Mouse (Mus musculus): Measurements from ENCODE around the gene Gm17087. TPM values are rescaled to one million over a fixed set of nuclear protein-coding genes. Genes with fewer than 3 reads are reported as not detected.
A peak's percentile ranks its signal among the peaks of the same experiment; 100 is the strongest.

Gene Gm17087
- total RNA-seq, 2 experiments from 2014 or later: not detected

DNA sequence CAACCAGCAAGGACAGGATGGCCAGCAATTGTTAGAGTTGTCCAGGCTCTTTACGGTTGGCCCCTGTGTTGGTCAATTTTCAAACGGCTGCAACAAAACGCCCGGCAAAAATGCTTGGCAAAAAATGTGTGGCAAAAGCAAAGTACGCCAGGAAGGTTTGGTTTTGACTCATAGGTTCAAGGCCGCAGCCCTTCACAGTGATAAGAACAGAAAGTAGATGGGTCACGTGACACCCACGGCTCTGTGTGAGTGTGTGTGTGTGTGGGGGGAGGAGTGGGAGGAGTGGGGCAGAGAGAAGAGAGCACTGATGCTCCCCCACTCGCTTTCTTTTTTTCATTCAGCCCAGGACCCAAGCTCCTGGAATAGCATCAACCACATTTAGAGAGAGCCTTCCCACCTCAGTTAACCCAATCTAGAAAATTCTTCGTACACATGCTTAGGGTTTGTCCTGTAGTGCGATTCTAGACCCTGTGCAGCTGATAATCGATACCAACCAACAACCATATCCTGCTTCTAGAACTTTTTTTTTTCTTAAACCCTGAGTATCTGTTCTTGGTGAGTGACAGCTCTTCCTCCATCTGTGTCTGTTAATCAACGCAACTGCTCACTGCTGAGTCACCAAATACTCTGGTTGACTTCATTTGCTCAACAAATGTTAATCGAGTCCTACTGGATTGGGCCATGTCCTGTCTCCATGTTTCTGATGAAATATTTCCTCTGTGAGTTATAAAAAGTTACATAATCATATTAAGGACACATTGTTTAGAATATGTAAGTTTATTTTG, 4.5 kb downstream of the Gm17087 start:
- TF ChIP-seq CTCF (conservative IDR thresholded peaks at IDR 0.05): no peak
- peak overlapping the region; percentile 63 for H3K27ac ChIP-seq
- H3K4me3 ChIP-seq: no peak overlapping the region
- DNase-seq (ENCODE audit: low spot score in 2 of 2): peak; percentile 48 to 75

DNA sequence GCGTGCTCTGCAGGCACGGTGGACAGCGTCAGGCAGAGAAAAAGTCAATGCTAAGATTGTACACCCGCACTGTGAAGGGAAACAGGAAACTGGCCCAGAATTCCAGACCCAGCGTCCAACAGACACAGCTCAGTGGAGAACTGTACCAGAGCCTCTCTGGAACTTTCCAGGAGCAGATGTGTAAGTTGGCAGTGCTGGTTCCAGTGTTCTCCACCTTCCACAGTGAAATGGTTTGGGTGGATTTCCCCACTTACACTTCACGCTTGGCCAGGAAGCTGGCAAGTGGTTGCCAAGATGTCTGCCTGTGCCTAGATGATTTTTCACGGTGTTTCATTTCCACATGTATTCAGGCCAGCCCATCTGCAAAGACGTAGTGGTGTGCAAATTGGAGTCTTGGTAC, 8.8 kb downstream of the Gm17087 start:
- H3K27ac ChIP-seq: no peak overlapping the region
- no peak for DNase-seq (ENCODE audit: low spot score in 2 of 2)
- TF ChIP-seq CTCF (conservative IDR thresholded peaks at IDR 0.05): no peak
- no peak overlapping the region for H3K4me3 ChIP-seq

DNA sequence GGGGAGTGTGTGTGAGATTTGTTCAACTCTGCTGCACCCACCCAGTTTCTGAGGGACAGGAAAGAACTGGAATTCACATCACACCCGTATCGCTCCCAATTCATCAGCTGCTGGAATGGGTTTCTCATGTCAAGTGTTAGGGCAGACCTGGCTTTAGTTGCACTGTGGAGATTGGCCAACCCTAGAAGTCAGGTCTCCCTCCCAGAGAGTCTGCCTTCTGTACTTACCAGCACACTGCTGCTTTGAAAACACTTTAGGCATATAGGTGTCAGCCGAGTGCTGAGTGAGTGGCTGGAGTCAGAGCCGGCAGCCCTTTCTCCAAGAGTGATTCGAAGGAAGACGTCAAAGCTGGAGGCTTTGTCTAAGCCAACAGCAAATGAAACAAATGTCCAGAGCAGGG, 10.5 kb downstream of the Gm17087 start:
- Histone ChIP-seq H3K4me3 (no peak overlapping the region), H3K27ac (no peak overlapping the region)
- DNase-seq (ENCODE audit: low spot score in 2 of 2): no peak
- no peak for TF ChIP-seq CTCF (conservative IDR thresholded peaks at IDR 0.05)

DNA sequence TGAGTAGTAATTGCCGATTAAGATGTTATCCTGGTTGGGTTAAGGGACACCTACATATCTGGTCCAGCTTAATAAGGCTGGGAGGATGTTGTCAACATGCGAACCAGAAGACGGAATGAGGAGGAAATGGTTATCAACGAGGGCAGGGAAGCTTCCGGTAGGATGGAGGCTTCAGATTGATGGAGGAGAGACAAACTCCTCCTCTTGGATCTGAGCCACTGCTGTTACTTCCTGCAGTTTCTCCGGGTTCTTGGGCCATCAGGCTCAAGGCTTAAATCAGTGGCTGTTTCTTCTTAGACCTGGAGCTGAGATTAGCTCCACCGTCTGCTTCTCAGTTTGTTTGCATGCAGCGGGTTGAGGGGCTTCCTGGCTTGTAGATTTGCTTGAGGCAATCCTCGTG, 11.0 kb downstream of the Gm17087 start:
- DNase-seq (ENCODE audit: low spot score in 2 of 2): no peak
- TF ChIP-seq CTCF (conservative IDR thresholded peaks at IDR 0.05): no peak
- no peak overlapping the region for H3K4me3 ChIP-seq
- no peak overlapping the region for H3K27ac ChIP-seq

DNA sequence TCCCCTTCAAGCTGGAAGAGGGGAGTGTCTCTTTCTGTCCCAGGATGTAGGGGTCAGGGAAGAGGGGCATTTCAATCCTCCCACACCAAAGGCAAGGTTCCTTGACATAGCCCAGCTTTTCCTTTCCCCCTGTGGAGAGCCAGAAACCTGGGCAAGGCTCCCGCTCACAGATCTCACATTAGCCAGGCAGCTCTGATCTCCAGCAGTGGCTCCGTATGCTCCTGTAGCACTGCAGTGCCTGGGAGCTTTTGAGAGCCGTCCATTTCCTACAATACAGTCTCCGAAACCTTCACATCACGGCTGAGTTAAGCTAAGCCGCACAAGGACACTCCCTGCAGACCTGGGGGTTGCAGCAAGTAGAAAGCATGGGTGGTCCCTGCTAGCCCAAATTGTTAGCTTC, 12.5 kb downstream of the Gm17087 start:
- Histone ChIP-seq H3K4me3 (no peak overlapping the region), H3K27ac (no peak overlapping the region)
- no peak for TF ChIP-seq CTCF (conservative IDR thresholded peaks at IDR 0.05)
- DNase-seq (ENCODE audit: low spot score in 2 of 2): no peak

DNA sequence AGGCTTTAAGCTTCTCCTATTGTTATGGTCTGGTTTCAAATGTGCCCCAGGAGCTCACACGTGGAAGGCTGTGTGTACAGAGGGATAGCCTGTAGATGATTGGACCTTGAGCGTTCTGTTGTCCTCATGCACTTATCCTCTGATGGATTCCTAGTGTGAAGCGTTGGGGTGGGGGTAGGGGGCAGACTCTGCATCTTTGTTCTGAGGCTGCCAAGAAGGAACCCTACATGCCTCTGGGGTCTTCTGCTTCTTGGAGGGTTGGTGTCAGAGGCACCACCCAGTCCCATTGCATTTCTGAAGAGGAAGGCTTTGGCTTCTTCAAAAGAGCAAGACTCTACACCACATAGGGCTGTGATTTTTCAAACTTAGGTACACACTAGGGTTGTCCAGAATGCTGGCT, 13.1 kb downstream of the Gm17087 start:
- DNase-seq (ENCODE audit: low spot score in 2 of 2): no peak
- no peak for TF ChIP-seq CTCF (conservative IDR thresholded peaks at IDR 0.05)
- no peak overlapping the region for H3K27ac ChIP-seq

DNA sequence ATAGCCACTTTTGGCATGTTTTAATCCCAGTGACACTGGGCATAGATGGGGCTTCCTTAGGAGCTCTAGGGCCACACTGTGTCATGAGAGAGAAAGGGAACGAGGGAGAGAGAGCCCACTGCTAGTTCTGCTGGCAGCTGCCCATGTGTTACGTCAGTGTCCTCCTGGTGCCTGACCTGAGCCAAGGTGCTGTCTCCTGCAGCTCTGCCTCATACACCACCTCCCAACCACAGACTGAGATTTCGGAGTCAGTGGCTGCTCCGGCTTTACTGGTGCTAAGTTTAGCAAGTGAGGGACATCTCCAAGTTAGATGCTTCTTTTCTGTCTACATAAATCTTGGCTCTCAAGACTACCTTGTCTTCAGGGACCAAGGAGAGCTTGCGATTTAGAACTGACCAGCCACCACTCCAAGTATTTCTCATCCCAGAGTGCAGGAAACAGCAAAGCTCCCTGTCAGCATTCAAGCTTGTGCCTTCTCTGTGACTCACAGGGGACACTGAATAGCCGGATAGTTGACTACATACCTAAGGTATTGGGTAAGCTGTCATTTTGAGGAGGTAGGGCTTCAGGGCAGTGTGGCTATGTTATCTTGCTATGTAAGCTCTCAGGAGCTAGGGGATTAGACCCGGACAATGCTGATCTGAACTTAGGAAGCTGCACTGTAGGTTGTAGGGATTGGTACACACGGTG, 14.3 kb downstream of the Gm17087 start:
- H3K27ac ChIP-seq: no peak overlapping the region
- no peak for DNase-seq (ENCODE audit: low spot score in 2 of 2)
- H3K4me3 ChIP-seq: no peak overlapping the region
- TF ChIP-seq CTCF (conservative IDR thresholded peaks at IDR 0.05): no peak

More for the DNA sequence above, 13.1 kb downstream of the Gm17087 start:
- H3K4me3 ChIP-seq: no peak overlapping the region

- TF ChIP-seq CTCF (conservative IDR thresholded peaks at IDR 0.05): no peak
- no peak overlapping the region for H3K4me3 ChIP-seq
- no peak for DNase-seq (ENCODE audit: low spot score in 2 of 2)
- no peak overlapping the region for H3K27ac ChIP-seq
These were observed 15.1 kb downstream of the Gm17087 start for GRCm38 (mm10) chr17:8551641-8552040.

- H3K4me3 ChIP-seq: no peak overlapping the region
- H3K27ac ChIP-seq: no peak overlapping the region
- peak; percentile 60 for TF ChIP-seq CTCF (conservative IDR thresholded peaks at IDR 0.05)
- DNase-seq (ENCODE audit: low spot score in 2 of 2): no peak
These were observed 18.0 kb downstream of the Gm17087 start for GRCm38 (mm10) chr17:8548733-8549132.

DNA sequence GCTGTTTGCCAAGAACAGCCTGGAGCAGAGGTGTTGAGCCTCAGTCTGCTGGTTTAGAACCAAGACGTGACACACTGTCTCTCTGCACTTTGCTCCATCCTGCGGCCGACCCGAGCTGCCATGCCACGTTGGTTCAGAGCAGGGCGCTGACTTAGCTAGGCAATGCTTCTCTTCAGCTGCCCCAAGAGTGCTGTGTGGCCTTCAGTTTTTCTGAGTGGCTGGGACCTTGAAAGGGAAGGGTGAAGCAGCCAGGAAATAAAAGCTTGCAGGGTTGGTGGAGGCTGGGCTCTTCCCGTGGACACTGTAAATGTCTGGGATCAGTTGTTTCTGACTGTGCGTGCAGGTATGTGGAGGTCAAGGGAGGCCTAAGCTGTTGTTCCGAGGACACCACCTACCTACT, 20.4 kb downstream of the Gm17087 start:
- TF ChIP-seq CTCF (conservative IDR thresholded peaks at IDR 0.05): no peak
- Histone ChIP-seq H3K4me3 (no peak overlapping the region), H3K27ac (no peak overlapping the region)

GRCm38 (mm10) chr17:8541974-8542538, 24.7 kb downstream of the Gm17087 start:
- DNase-seq (ENCODE audit: low spot score in 2 of 2): no peak
- no peak overlapping the region for H3K27ac ChIP-seq
- TF ChIP-seq CTCF (conservative IDR thresholded peaks at IDR 0.05): no peak
- H3K4me3 ChIP-seq: no peak overlapping the region

More for the DNA sequence above, 20.4 kb downstream of the Gm17087 start:
- DNase-seq (ENCODE audit: low spot score in 2 of 2): no peak

GRCm38 (mm10) chr17:8538102-8538501, 28.6 kb downstream of the Gm17087 start:
- peak; percentile 66 for TF ChIP-seq CTCF (conservative IDR thresholded peaks at IDR 0.05)
- Histone ChIP-seq H3K27ac (no peak overlapping the region), H3K4me3 (no peak overlapping the region)
- no peak for DNase-seq (ENCODE audit: low spot score in 2 of 2)

- Histone ChIP-seq H3K27ac (no peak overlapping the region), H3K4me3 (no peak overlapping the region)
- no peak for DNase-seq (ENCODE audit: low spot score in 2 of 2)
- no peak for TF ChIP-seq CTCF (conservative IDR thresholded peaks at IDR 0.05)
These were observed 30.2 kb downstream of the Gm17087 start for GRCm38 (mm10) chr17:8536522-8536921.

Data from layer of hippocampus, adult 2 months (tissue).